Mouse (Mus musculus) intestine, embryonic 16.5 days (tissue): ENCODE results near the gene Lfng. TPM values are rescaled to one million over a fixed set of nuclear protein-coding genes. Genes with fewer than 3 reads are reported as not detected.

ENCODE experiments used
- ATAC-seq: fragments of 200-750 bp; cut with Nextera tagmentation; 2 replicates; pipeline ENCODE4 v1.8.0; 2017; ENCODE audit warnings: moderate TSS enrichment, moderate library complexity
- H3K27ac ChIP-seq: fragments of 300-500 bp; sonication (generic); 2 replicates; pipeline ENCODE4 v1.5.1; 2014; ENCODE audit warnings: mild to moderate bottlenecking, low read length
- H3K27me3 ChIP-seq: fragments of 300-500 bp; sonication (generic); replicated peaks from 2 replicates; pipeline ENCODE4 v1.6.1; 2014; ENCODE audit warnings: low read length, control low read depth, mixed read lengths; ENCODE audit not compliant: control insufficient read depth, insufficient read depth
- H3K36me3 ChIP-seq: fragments of 300-500 bp; sonication (generic); 2 replicates; pipeline ENCODE4 v1.6.1; 2014; ENCODE audit warnings: low read length, control low read depth; ENCODE audit not compliant: control insufficient read depth, insufficient read depth
- H3K4me1 ChIP-seq: fragments of 300-500 bp; sonication (generic); 2 replicates; pipeline ENCODE4 v1.6.1; 2014; ENCODE audit warnings: low read length, control low read depth, mixed read lengths; ENCODE audit not compliant: control insufficient read depth, insufficient read depth
- H3K4me2 ChIP-seq: fragments of 300-500 bp; sonication (generic); 2 replicates; pipeline ENCODE4 v1.6.1; 2014; ENCODE audit warnings: low read depth, low read length, control low read depth
- H3K4me3 ChIP-seq: fragments of 300-500 bp; sonication (generic); 2 replicates; pipeline ENCODE4 v1.5.1; 2014; ENCODE audit warnings: mild to moderate bottlenecking, low read length
- H3K9ac ChIP-seq: fragments of 300-500 bp; sonication (generic); 2 replicates; pipeline ENCODE4 v1.6.1; 2014; ENCODE audit warnings: low read depth, low read length
- H3K9me3 ChIP-seq: fragments of 300-500 bp; sonication (generic); 2 replicates; pipeline ENCODE4 v1.6.1; 2016; ENCODE audit warnings: low read length, control low read depth; ENCODE audit not compliant: control insufficient read depth
- WGBS: fragments of 180-500 bp; shearing (Covaris S2); extraction: QIAGEN DNeasy Blood & Tissue Kit; methylation state at CpG from one replicate; pipeline ENCODE4 v1.1.7; 2014; 5-methylcytosine and 5-hydroxymethylcytosine counted together
- polyA plus RNA-seq: library from polyadenylated mRNA; unstranded; fragments of >200 nt; fragmentation: Nextera tagmentation; extraction: Ambion mirVana; gene quantifications from 2 replicates; pipeline ENCODE4 v1.2.1, GENCODE M21; 2015

Lfng gene
- polyA plus RNA-seq, 1 experiment from 2014 or later = 13.4 TPM

GRCm38 (mm10) chr5:140569032-140569595 is 38.0 kb upstream of the Lfng start:
- H3K4me1 ChIP-seq = peaks cover 31% of the 10 kb centered on the region
- 79% methylated on average over 16 of the region's 16 CpGs for WGBS
- H3K9ac ChIP-seq = no peak overlapping the region
- H3K36me3 ChIP-seq = no peaks in the 10 kb centered on the region
- H3K4me2 ChIP-seq = no peak overlapping the region
- no peak overlapping the region for H3K4me3 ChIP-seq
- H3K27me3 ChIP-seq = no peaks in the 10 kb centered on the region
- no peaks in the 10 kb centered on the region for H3K9me3 ChIP-seq
- no peak for ATAC-seq
- H3K27ac ChIP-seq = no peak overlapping the region

- Histone ChIP-seq H3K27ac (no peak overlapping the region), H3K9ac (no peak overlapping the region), H3K9me3 (no peaks in the 10 kb centered on the region), H3K36me3 (no peaks in the 10 kb centered on the region), H3K4me1 (peaks cover 22% of the 10 kb centered on the region), H3K4me3 (no peak overlapping the region), H3K4me2 (no peak overlapping the region), H3K27me3 (no peaks in the 10 kb centered on the region)
- WGBS = 87% methylated on average over 13 of the region's 13 CpGs
- no peak for ATAC-seq
Observed at GRCm38 (mm10) chr5:140570223-140570870, 36.8 kb upstream of the Lfng start.

GRCm38 (mm10) chr5:140571201-140571600 is 35.9 kb upstream of the Lfng start:
- H3K4me2 ChIP-seq = no peak overlapping the region
- ATAC-seq = no peak
- no peaks in the 10 kb centered on the region for H3K27me3 ChIP-seq
- H3K36me3 ChIP-seq = no peaks in the 10 kb centered on the region
- H3K4me3 ChIP-seq = no peak overlapping the region
- H3K9ac ChIP-seq = no peak overlapping the region
- peaks cover 14% of the 10 kb centered on the region for H3K4me1 ChIP-seq
- 65% methylated on average over 4 of the region's 4 CpGs for WGBS
- H3K9me3 ChIP-seq = 0 out of 2 replicates have a peak, but pooled peaks cover 2% of the 10 kb centered on the region
- no peak overlapping the region for H3K27ac ChIP-seq

GRCm38 (mm10) chr5:140571673-140572072 is 35.4 kb upstream of the Lfng start:
- Histone ChIP-seq H3K9ac (no peak overlapping the region), H3K27me3 (no peaks in the 10 kb centered on the region), H3K4me1 (peaks cover 14% of the 10 kb centered on the region), H3K4me3 (no peak overlapping the region), H3K36me3 (no peaks in the 10 kb centered on the region), H3K27ac (no peak overlapping the region), H3K9me3 (0 out of 2 replicates have a peak, but pooled peaks cover 2% of the 10 kb centered on the region), H3K4me2 (no peak overlapping the region)
- no peak for ATAC-seq
- 59% methylated on average over 10 of the region's 10 CpGs for WGBS

GRCm38 (mm10) chr5:140572611-140573010 is 34.5 kb upstream of the Lfng start:
- WGBS = 78% methylated on average over 6 of the region's 6 CpGs
- Histone ChIP-seq H3K4me3 (no peak overlapping the region), H3K4me1 (peaks cover 10% of the 10 kb centered on the region; the same call in 1 of the 2 replicates), H3K9ac (no peak overlapping the region), H3K9me3 (0 out of 2 replicates have a peak, but pooled peaks cover 2% of the 10 kb centered on the region), H3K36me3 (no peaks in the 10 kb centered on the region), H3K27ac (no peak overlapping the region), H3K4me2 (no peak overlapping the region), H3K27me3 (no peaks in the 10 kb centered on the region)
- no peak for ATAC-seq

- H3K9ac ChIP-seq = no peak overlapping the region
- WGBS = 64% methylated on average over 5 of the region's 5 CpGs
- ATAC-seq = no peak
- peaks cover 8% of the 10 kb centered on the region for H3K4me1 ChIP-seq
- H3K9me3 ChIP-seq = 0 out of 2 replicates have a peak, but pooled peaks cover 2% of the 10 kb centered on the region
- H3K27ac ChIP-seq = no peak overlapping the region
- no peak overlapping the region for H3K4me2 ChIP-seq
- H3K36me3 ChIP-seq = no peaks in the 10 kb centered on the region
- no peaks in the 10 kb centered on the region for H3K27me3 ChIP-seq
- no peak overlapping the region for H3K4me3 ChIP-seq
Observed at GRCm38 (mm10) chr5:140575381-140575866, 31.7 kb upstream of the Lfng start.

- Histone ChIP-seq H3K9me3 (0 out of 2 replicates have a peak, but pooled peaks cover 2% of the 10 kb centered on the region), H3K4me1 (peaks cover 17% of the 10 kb centered on the region), H3K4me3 (no peak overlapping the region), H3K9ac (no peak overlapping the region), H3K27me3 (no peaks in the 10 kb centered on the region), H3K4me2 (no peak overlapping the region), H3K27ac (no peak overlapping the region), H3K36me3 (no peaks in the 10 kb centered on the region)
- no peak for ATAC-seq
- 51% methylated on average over 9 of the region's 9 CpGs for whole genome bisulfite sequencing
Observed at GRCm38 (mm10) chr5:140579221-140579620, 27.9 kb upstream of the Lfng start.

GRCm38 (mm10) chr5:140579771-140580170 is 27.3 kb upstream of the Lfng start:
- Histone ChIP-seq H3K9ac (no peak overlapping the region), H3K36me3 (no peaks in the 10 kb centered on the region), H3K4me2 (no peak overlapping the region), H3K9me3 (0 out of 2 replicates have a peak, but pooled peaks cover 2% of the 10 kb centered on the region), H3K27me3 (no peaks in the 10 kb centered on the region), H3K4me3 (no peak overlapping the region), H3K27ac (no peak overlapping the region), H3K4me1 (peaks cover 17% of the 10 kb centered on the region)
- WGBS = 52% methylated on average over 6 of the region's 6 CpGs
- 0 out of 2 replicates have a peak, but pooled peaks have one; percentile 27 for ATAC-seq

GRCm38 (mm10) chr5:140581569-140581968 is 25.6 kb upstream of the Lfng start:
- H3K4me1 ChIP-seq = peaks cover 17% of the 10 kb centered on the region
- no peak overlapping the region; the same call in 1 of the 2 replicates for H3K27ac ChIP-seq
- peak; percentile 54 for ATAC-seq
- peak overlapping the region; percentile 19; the same call in 1 of the 2 replicates for H3K9ac ChIP-seq
- no peaks in the 10 kb centered on the region for H3K27me3 ChIP-seq
- no peaks in the 10 kb centered on the region for H3K9me3 ChIP-seq
- H3K36me3 ChIP-seq = no peaks in the 10 kb centered on the region
- 5% methylated on average over 5 of the region's 5 CpGs for WGBS
- no peak overlapping the region for H3K4me2 ChIP-seq
- no peak overlapping the region for H3K4me3 ChIP-seq
